Mouse (Mus musculus) intestine, embryonic 14.5 days (tissue): Measurements from ENCODE around the gene Diablo. TPM values are rescaled to one million over a fixed set of nuclear protein-coding genes. Genes with fewer than 3 reads are reported as not detected.
"Not testable (repeated sequence)": the region's sequence is repeated elsewhere in the genome, so short reads cannot be mapped to it uniquely, and the experiment has no call there.

ENCODE experiments used
- ATAC-seq: fragments of 200-750 bp; cut with Nextera tagmentation; replicated peaks from 2 replicates; pipeline ENCODE4 v1.8.0; 2017; ENCODE audit warnings: low read depth, moderate number of reproducible peaks, moderate TSS enrichment, moderate library complexity; ENCODE audit not compliant: low FRiP score, low TSS enrichment
- DNase-seq: peaks from one replicate; pipeline ENCODE4 v3.0.0-alpha.2; 2018; ENCODE audit warnings: low spot score
- H3K27ac ChIP-seq: fragments of 300-500 bp; sonication (generic); 2 replicates; pipeline ENCODE4 v1.5.1; 2014; ENCODE audit warnings: low read depth, mild to moderate bottlenecking, control low read depth
- H3K27me3 ChIP-seq: fragments of 300-500 bp; sonication (generic); replicated peaks from 2 replicates; pipeline ENCODE4 v1.6.1; 2014; ENCODE audit warnings: low read length, control low read depth; ENCODE audit not compliant: control insufficient read depth, insufficient read depth
- H3K36me3 ChIP-seq: fragments of 300-500 bp; sonication (generic); 2 replicates; pipeline ENCODE4 v1.6.1; 2014; ENCODE audit warnings: low read length, control low read depth; ENCODE audit not compliant: control insufficient read depth, insufficient read depth
- H3K4me1 ChIP-seq: fragments of 300-500 bp; sonication (generic); replicated peaks from 2 replicates; pipeline ENCODE4 v1.6.1; 2014; ENCODE audit warnings: low read length, control low read depth, mixed read lengths; ENCODE audit not compliant: control insufficient read depth, insufficient read depth
- H3K4me2 ChIP-seq: fragments of 300-500 bp; sonication (generic); 2 replicates; pipeline ENCODE4 v1.6.1; 2014; ENCODE audit warnings: low read length
- H3K4me3 ChIP-seq: fragments of 300-500 bp; sonication (generic); 2 replicates; pipeline ENCODE4 v1.5.1; 2014; ENCODE audit warnings: low read depth, low read length, control low read depth, mixed read lengths
- H3K9ac ChIP-seq: fragments of 300-500 bp; sonication (generic); 2 replicates; pipeline ENCODE4 v1.6.1; 2014; ENCODE audit warnings: mild to moderate bottlenecking, low read length
- H3K9me3 ChIP-seq: fragments of 300-500 bp; sonication (generic); 2 replicates; pipeline ENCODE4 v1.6.1; 2016; ENCODE audit warnings: low read length, control low read depth; ENCODE audit not compliant: control insufficient read depth
- WGBS: fragments of 180-500 bp; shearing (Covaris S2); extraction: QIAGEN DNeasy Blood & Tissue Kit; methylation state at CpG from one replicate; pipeline ENCODE4 v1.1.7; 2014; 5-methylcytosine and 5-hydroxymethylcytosine counted together
- polyA plus RNA-seq: library from polyadenylated mRNA; unstranded; fragments of >200 nt; fragmentation: Nextera tagmentation; extraction: Ambion mirVana; gene quantifications from 2 replicates; pipeline ENCODE4 v1.2.1, GENCODE M21; 2014

The Diablo gene
- polyA plus RNA-seq, 1 experiment from 2014 or later = 107 TPM

DNA sequence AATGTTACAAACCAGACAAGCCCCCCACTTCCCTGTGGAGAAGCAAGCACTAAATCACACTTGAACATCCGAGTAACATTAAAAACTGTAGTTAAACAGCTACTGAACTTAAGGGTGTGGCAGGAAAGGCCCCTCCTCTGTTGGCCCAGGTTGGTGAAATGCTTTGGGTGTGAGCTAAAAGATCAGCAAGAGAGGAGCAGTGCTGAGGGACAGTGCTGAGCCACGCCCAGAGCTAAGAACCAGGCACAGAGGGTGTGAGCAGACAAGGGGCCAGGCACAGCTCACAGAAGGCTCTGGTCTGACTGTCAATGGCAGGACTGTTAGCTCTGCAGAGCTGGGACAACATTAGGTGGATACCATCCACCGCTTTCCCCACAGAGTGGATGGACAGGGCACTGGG, 11.9 kb downstream of the Diablo start:
- WGBS = 64% methylated on average over 3 of the region's 3 CpGs
- ATAC-seq = no peak
- no peak overlapping the region for H3K4me3 ChIP-seq

DNA sequence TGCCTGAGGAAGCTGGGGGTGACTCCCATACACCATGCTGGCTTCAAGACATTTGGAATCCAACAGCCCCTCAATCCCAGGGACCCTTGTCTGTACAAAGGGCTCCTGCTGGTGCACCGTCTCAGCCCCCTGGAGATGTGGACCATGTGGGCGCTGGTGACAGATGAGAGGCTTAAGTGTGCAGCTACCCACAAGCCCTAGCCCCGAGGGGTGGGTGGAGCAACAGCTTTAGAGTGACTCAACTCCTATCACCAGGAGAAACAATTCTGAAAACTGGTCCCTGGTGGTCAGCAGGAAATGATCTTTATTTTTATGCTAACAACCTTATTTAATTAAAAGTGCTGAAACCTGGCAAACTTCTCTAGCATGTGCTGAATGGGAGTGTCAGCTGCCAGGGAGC, 12.6 kb downstream of the Diablo start:
- H3K27ac ChIP-seq, H3K4me2 ChIP-seq, H3K9me3 ChIP-seq, H3K4me3 ChIP-seq, H3K4me1 ChIP-seq, H3K9ac ChIP-seq, DNase-seq, ATAC-seq: not testable (repeated sequence)
- Histone ChIP-seq H3K36me3 (peaks cover 35% of the 10 kb centered on the region), H3K27me3 (peaks cover 14% of the 10 kb centered on the region)
- 79% methylated on average over 3 of the region's 3 CpGs for WGBS

More for the DNA sequence above, 11.9 kb downstream of the Diablo start:
- H3K27me3 ChIP-seq = peaks cover 14% of the 10 kb centered on the region
- peaks cover 41% of the 10 kb centered on the region for H3K36me3 ChIP-seq
- H3K9ac ChIP-seq = no peak overlapping the region
- no peak for DNase-seq
- no peaks in the 10 kb centered on the region for H3K9me3 ChIP-seq
- peaks cover 5% of the 10 kb centered on the region for H3K4me1 ChIP-seq
- no peak overlapping the region for H3K4me2 ChIP-seq
- H3K27ac ChIP-seq = no peak overlapping the region

DNA sequence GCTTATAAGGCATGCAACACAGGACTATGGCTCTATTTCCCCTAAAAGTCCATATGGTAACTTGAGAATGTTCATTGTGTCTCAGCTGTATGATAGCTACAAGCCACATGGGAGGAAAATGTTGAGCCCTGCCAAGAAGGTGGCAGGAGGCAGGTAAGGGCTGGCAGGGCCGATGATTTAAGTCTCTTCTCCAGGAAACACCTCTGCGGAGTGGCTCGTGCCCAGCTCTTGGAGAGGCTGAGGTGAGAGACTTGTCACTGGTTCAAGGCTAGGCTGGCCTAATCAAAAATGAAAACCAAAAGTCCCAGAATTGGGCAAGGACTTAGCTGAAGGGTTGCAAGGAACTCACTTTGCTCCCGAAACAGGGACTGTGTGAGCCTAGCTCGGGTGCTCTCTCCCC, 13.8 kb downstream of the Diablo start, which contains the start of gene B3gnt4:
B3gnt4 (plus strand) TSS at position 301 of the 400 bp plus-strand sequence.
- DNase-seq (no peak), ATAC-seq (no peak)
- WGBS = 84% methylated on average over 5 of the region's 5 CpGs
- H3K9ac ChIP-seq = no peak within 1 kb of the TSS
- peaks cover 14% of the 10 kb centered on the region for H3K27me3 ChIP-seq
- H3K4me3 ChIP-seq = no peak within 1 kb of the TSS
- H3K4me1 ChIP-seq = peaks cover 5% of the 10 kb centered on the region
- H3K27ac ChIP-seq = no peak within 1 kb of the TSS
- H3K36me3 ChIP-seq = peaks cover 22% of the 10 kb centered on the region
- no peaks in the 10 kb centered on the region for H3K9me3 ChIP-seq
- H3K4me2 ChIP-seq = no peak within 1 kb of the TSS

DNA sequence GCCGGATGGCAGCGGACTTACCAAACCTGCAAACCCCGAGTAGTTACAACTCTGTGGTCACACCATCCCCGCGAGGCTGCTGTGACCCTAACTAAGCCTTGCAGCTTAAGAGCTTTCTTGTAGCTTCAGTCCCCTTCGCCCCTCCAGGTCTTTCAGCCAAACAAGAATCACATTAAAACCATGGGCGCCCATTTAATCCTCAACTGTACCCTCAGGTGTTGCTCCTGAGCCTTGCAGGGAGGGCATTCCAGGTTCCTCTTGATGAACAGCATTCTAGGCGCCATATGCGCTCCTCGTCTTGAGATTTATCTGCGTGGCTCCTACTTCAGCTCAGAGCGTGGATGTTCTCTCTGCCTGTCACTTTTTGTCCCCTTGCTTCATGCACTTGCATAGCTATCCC, 15.1 kb downstream of the Diablo start:
- peak overlapping the region; percentile 43; the same call in 1 of the 2 replicates for H3K9ac ChIP-seq
- H3K36me3 ChIP-seq = peaks cover 12% of the 10 kb centered on the region
- ATAC-seq = no peak
- peaks cover 14% of the 10 kb centered on the region for H3K27me3 ChIP-seq
- no peak overlapping the region for H3K27ac ChIP-seq
- H3K4me2 ChIP-seq = peak overlapping the region; percentile 76
- peaks cover 5% of the 10 kb centered on the region for H3K4me1 ChIP-seq
- no peaks in the 10 kb centered on the region for H3K9me3 ChIP-seq
- DNase-seq = no peak
- H3K4me3 ChIP-seq = peak overlapping the region; percentile 55
- WGBS = 5% methylated on average over 12 of the region's 12 CpGs

DNA sequence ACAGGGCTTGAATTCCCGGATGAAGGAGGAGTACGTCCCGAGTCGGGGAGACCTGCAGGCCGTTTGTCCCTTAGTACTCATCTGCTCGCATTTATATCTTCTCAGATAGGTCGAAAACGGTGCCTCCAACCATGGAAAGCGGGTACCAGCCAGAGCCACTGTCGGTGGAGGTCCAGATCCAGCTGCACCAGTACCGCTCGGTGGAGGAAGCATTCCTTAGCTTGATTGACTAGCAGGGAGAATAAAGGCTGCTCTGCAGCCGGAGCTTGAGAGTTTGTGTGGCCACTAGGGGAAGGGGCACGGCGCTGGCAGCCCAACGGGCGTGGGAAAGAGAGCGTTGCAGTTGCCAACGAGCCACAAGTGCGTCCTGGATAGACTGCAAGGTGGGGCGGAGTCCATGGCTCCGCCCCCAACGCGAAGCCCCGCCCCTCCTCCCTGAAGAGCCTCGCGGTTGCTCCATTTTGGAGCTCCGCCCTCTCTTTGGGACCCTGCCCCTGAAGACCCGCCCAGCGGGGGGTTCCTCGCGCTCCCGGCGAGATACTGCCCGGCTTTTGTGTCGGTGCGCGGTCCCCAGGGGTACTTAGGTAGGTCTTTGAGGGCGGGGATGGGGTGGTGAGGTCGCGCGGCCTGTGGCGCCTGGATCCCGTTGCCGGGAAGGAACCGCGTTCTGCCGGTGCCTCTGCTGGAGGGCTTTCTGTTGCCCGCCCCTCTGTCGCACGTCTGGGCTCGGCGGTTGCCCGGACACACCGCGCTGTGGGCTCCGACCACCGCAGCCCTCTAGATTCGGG, 15.8 kb downstream of the Diablo start:
- H3K4me1 ChIP-seq = peaks cover 5% of the 10 kb centered on the region
- no peak overlapping the region for H3K27ac ChIP-seq
- H3K9me3 ChIP-seq = no peaks in the 10 kb centered on the region
- peak overlapping the region; percentile 76 for H3K4me2 ChIP-seq
- peak overlapping the region; percentile 43 for H3K9ac ChIP-seq
- peak overlapping the region; percentile 55 for H3K4me3 ChIP-seq
- H3K27me3 ChIP-seq = peaks cover 14% of the 10 kb centered on the region
- ATAC-seq (peak; percentile 91), DNase-seq (peak; percentile 93)
- 1% methylated on average over 59 of the region's 59 CpGs for WGBS
- peaks cover 7% of the 10 kb centered on the region for H3K36me3 ChIP-seq

DNA sequence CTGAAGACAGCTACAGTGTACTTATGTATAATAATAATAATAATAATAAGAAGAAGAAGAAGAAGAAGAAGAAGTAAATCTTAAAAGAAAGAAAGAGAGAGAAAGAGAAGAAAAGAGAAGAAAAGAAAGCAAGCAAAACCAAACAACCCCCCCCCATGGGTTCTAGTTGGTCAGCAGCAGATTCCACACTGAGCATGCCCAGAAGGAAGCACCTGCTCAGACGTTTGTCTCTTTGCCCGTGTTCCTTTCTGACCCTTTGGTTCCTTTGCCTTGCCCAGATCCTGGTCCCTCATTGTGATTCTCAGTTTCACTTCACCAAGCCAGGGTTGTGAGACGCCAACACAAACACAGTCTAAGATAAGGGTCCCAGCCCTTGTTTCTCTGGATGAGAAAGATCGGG, 22.0 kb downstream of the Diablo start:
- Histone ChIP-seq H3K4me1 (0 out of 2 replicates have a peak, but pooled peaks cover 3% of the 10 kb centered on the region), H3K4me3 (no peak overlapping the region), H3K27me3 (no peaks in the 10 kb centered on the region), H3K27ac (no peak overlapping the region), H3K9ac (no peak overlapping the region), H3K4me2 (no peak overlapping the region), H3K36me3 (no peaks in the 10 kb centered on the region), H3K9me3 (no peaks in the 10 kb centered on the region)
- no peak for DNase-seq
- no peak for ATAC-seq
- WGBS = 67% methylated on average over 4 of the region's 4 CpGs

DNA sequence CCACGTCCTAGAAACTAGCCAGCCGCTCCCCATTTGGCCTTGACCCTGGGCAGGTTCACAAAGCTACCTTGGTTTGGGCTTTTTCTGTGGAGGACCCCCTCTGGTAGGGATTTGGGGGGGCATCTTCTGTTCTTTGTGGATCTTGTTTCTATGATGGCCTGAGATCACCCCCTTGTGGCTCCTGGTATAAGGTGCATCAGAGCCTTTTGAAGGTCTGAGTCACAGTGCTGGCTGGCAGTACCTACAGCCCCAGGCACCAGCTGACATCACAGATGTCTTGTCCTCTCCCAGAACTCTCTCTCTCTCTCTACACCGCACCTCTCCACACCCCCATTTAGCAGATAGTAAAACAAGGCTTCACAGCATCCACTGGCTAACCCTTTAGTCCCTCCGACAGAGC, 24.3 kb downstream of the Diablo start:
- ATAC-seq (no peak), DNase-seq (no peak)
- H3K36me3 ChIP-seq = no peaks in the 10 kb centered on the region

DNA sequence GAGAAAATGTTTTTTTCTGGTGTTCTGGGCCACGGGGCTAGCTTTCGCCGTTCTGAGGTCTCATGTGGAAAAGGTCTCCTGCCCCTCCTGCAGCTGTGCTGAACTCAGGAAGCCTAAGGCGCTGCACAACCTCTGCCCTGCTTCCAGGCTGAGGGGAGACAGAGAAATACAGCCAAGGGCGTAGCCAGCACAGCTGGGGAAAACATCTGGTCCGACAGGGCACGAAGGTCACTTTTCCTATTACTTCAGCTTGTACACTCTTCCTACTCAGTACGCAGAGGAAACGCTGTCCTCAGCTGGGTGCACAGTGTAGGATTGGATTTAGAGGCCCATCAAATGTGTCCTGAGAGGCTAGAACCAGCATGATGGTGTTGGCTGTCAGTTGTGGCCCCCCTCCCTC, 34.0 kb downstream of the Diablo start:
- no peaks in the 10 kb centered on the region for H3K9me3 ChIP-seq

More for the DNA sequence above, 24.3 kb downstream of the Diablo start:
- Histone ChIP-seq H3K4me3 (no peak overlapping the region), H3K4me1 (0 out of 2 replicates have a peak, but pooled peaks cover 3% of the 10 kb centered on the region), H3K4me2 (no peak overlapping the region), H3K9me3 (no peaks in the 10 kb centered on the region), H3K9ac (no peak overlapping the region), H3K27me3 (no peaks in the 10 kb centered on the region), H3K27ac (no peak overlapping the region)
- 41% methylated on average over 4 of the region's 4 CpGs for WGBS

More for the DNA sequence above, 34.0 kb downstream of the Diablo start:
- H3K4me3 ChIP-seq = no peak overlapping the region
- H3K27ac ChIP-seq = no peak overlapping the region
- H3K9ac ChIP-seq = no peak overlapping the region
- H3K27me3 ChIP-seq = no peaks in the 10 kb centered on the region
- H3K36me3 ChIP-seq = no peaks in the 10 kb centered on the region
- H3K4me2 ChIP-seq = no peak overlapping the region
- DNase-seq (no peak), ATAC-seq (no peak)
- H3K4me1 ChIP-seq = no peaks in the 10 kb centered on the region
- 55% methylated on average over 9 of the region's 9 CpGs for WGBS
